Mouse (Mus musculus) heart, embryonic 16.5 days (tissue): ENCODE measurements around the gene Fkbp8. TPM values are rescaled to one million over a fixed set of nuclear protein-coding genes. Genes with fewer than 3 reads are reported as not detected.
A peak's percentile ranks its signal among the peaks of the same experiment; 100 is the strongest.

Source experiments
- ATAC-seq: fragments of 200-750 bp; cut with Nextera tagmentation; replicated peaks from 2 replicates; pipeline ENCODE4 v1.8.0; 2017; ENCODE audit warnings: moderate number of reproducible peaks; ENCODE audit not compliant: insufficient read depth, low FRiP score; ENCODE audit errors: extremely low read depth
- H3K27ac ChIP-seq: fragments of 300-500 bp; sonication (generic); 2 replicates; pipeline ENCODE4 v1.5.1; 2014; ENCODE audit warnings: mild to moderate bottlenecking, low read length, control low read depth, moderate library complexity
- H3K27me3 ChIP-seq: fragments of 300-500 bp; sonication (generic); 2 replicates; pipeline ENCODE4 v1.6.1; 2014; ENCODE audit warnings: low read length, mixed read lengths; ENCODE audit not compliant: control insufficient read depth, insufficient read depth
- H3K36me3 ChIP-seq: fragments of 300-500 bp; sonication (generic); 2 replicates; pipeline ENCODE4 v1.6.1; 2014; ENCODE audit not compliant: control insufficient read depth, insufficient read depth
- H3K4me1 ChIP-seq: fragments of 300-500 bp; sonication (generic); 2 replicates; pipeline ENCODE4 v1.6.1; 2014; ENCODE audit warnings: low read length, mixed read lengths; ENCODE audit not compliant: control insufficient read depth, insufficient read depth
- H3K4me2 ChIP-seq: fragments of 300-500 bp; sonication (generic); 2 replicates; pipeline ENCODE4 v1.6.1; 2014; ENCODE audit warnings: low read depth, mild to moderate bottlenecking, control low read depth, low read length
- H3K4me3 ChIP-seq: fragments of 300-500 bp; sonication (generic); 2 replicates; pipeline ENCODE4 v1.5.1; 2014; ENCODE audit warnings: mild to moderate bottlenecking, control low read depth, low read length
- H3K9ac ChIP-seq: fragments of 300-500 bp; sonication (generic); 2 replicates; pipeline ENCODE4 v1.6.1; 2014; ENCODE audit warnings: low read length, control low read depth
- H3K9me3 ChIP-seq: fragments of 300-500 bp; sonication (generic); replicated peaks from 2 replicates; pipeline ENCODE4 v1.6.1; 2016; ENCODE audit warnings: low read length; ENCODE audit not compliant: control insufficient read depth
- WGBS: fragments of 180-500 bp; shearing (Covaris S2); extraction: QIAGEN DNeasy Blood & Tissue Kit; methylation state at CpG from one replicate; pipeline ENCODE4 v1.1.7; 2014; 5-methylcytosine and 5-hydroxymethylcytosine counted together
- polyA plus RNA-seq: library from polyadenylated mRNA; unstranded; fragments of >200 nt; fragmentation: Nextera tagmentation; extraction: Ambion mirVana; gene quantifications from 2 replicates; pipeline ENCODE4 v1.2.1, GENCODE M21; 2015

The Fkbp8 gene
- polyA plus RNA-seq, 1 experiment from 2014 or later: 273 TPM

GRCm38 (mm10) chr8:70570360-70570759, 42.8 kb downstream of the Fkbp8 start:
- H3K9ac ChIP-seq: no peak overlapping the region
- H3K27me3 ChIP-seq: no peaks in the 10 kb centered on the region
- H3K9me3 ChIP-seq: no peaks in the 10 kb centered on the region
- peaks cover 41% of the 10 kb centered on the region for H3K4me1 ChIP-seq
- no peak overlapping the region for H3K4me3 ChIP-seq
- no peak for ATAC-seq
- H3K27ac ChIP-seq: peak overlapping the region; percentile 79
- H3K4me2 ChIP-seq: no peak overlapping the region
- H3K36me3 ChIP-seq: peaks cover 11% of the 10 kb centered on the region; the same call in 1 of the 2 replicates

- ATAC-seq: peak; percentile 68
- Histone ChIP-seq H3K4me3 (no peak overlapping the region), H3K9me3 (no peaks in the 10 kb centered on the region), H3K36me3 (peaks cover 12% of the 10 kb centered on the region; the same call in 1 of the 2 replicates), H3K4me1 (peaks cover 35% of the 10 kb centered on the region), H3K27ac (peak overlapping the region; percentile 79), H3K9ac (peak overlapping the region; percentile 58; the same call in 1 of the 2 replicates), H3K4me2 (no peak overlapping the region), H3K27me3 (no peaks in the 10 kb centered on the region)
- whole genome bisulfite sequencing: 45% methylated on average over 6 of the region's 6 CpGs
Observed at GRCm38 (mm10) chr8:70570990-70571389, 43.5 kb downstream of the Fkbp8 start.

DNA sequence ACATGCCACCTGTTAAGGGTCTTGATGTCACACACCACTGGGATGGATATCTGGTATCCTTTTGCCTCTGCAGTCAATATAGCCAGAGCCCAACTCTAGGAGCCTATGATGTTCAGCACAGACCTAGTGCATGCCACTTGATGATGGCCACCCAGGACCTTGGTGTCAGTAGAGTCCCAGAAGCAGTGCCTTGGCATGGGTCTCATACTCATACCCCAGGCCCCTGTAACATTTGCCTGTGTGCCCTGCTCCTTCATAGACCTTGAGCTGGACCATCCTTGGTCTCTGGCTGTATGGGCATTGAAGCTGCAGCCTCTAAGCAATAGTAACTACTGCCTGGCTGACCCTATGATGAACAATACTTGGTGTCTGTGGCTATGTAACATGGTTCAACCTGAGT, 46.8 kb downstream of the Fkbp8 start:
- H3K36me3 ChIP-seq: peaks cover 16% of the 10 kb centered on the region
- H3K4me2 ChIP-seq: no peak overlapping the region
- peaks cover 32% of the 10 kb centered on the region for H3K4me1 ChIP-seq
- no peak overlapping the region for H3K9ac ChIP-seq
- H3K4me3 ChIP-seq: no peak overlapping the region
- H3K27ac ChIP-seq: peak overlapping the region; percentile 21; the same call in 1 of the 2 replicates
- no peak for ATAC-seq
- no peaks in the 10 kb centered on the region for H3K27me3 ChIP-seq
- no peaks in the 10 kb centered on the region for H3K9me3 ChIP-seq

DNA sequence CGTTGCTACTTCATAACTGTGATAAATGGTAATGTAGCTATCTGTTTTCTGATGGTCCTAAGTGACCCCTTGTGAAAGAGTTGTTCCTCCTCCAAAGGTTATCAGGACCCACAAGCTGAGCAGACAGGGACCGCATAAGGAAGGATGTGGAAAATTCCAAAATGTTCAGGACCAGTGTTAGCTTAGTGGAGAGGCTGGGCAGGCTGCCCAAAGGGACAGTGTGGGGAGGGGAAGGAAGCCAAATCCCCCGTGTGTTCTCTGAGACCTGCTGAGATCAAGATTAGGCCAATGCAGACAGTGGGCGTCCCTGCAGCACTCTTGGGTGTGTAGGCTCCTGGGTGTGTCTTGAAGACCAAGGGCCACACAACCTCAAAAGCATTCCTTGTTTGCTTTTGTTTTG, 47.4 kb downstream of the Fkbp8 start:
- 40% methylated on average over 4 of the region's 4 CpGs for WGBS
- peaks cover 29% of the 10 kb centered on the region for H3K4me1 ChIP-seq
- peaks cover 17% of the 10 kb centered on the region for H3K36me3 ChIP-seq
- H3K27me3 ChIP-seq: no peaks in the 10 kb centered on the region
- H3K4me3 ChIP-seq: no peak overlapping the region
- H3K9ac ChIP-seq: no peak overlapping the region
- H3K4me2 ChIP-seq: no peak overlapping the region
- peak overlapping the region; percentile 23 for H3K27ac ChIP-seq
- no peaks in the 10 kb centered on the region for H3K9me3 ChIP-seq
- 0 out of 2 replicates have a peak, but pooled peaks have one; percentile 50 for ATAC-seq

DNA sequence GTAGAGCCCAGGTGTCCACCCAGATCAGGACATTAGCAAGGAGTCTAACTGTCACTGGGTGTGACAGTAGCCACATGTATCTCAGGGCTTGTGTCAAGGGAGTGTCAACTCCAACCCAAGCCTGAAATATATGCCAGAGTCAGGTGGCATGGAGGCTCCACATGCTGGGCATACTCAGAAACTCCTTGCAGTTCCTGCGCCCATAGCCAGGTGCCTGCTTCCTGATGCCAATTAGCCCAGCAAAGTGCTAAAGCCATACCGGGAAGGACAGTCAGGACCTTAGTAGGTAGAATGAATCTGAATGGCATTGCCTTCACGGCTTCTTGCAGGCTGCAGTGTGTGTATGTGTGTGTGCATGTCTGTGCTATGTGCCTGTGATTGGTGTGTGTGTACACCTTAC, 49.7 kb downstream of the Fkbp8 start:
- no peak overlapping the region for H3K9ac ChIP-seq
- H3K9me3 ChIP-seq: no peaks in the 10 kb centered on the region
- no peak for ATAC-seq
- H3K36me3 ChIP-seq: peaks cover 26% of the 10 kb centered on the region
- 90% methylated on average over 3 of the region's 3 CpGs for WGBS
- peaks cover 12% of the 10 kb centered on the region for H3K4me1 ChIP-seq
- no peaks in the 10 kb centered on the region for H3K27me3 ChIP-seq
- H3K4me3 ChIP-seq: no peak overlapping the region
- no peak overlapping the region for H3K4me2 ChIP-seq
- H3K27ac ChIP-seq: no peak overlapping the region

DNA sequence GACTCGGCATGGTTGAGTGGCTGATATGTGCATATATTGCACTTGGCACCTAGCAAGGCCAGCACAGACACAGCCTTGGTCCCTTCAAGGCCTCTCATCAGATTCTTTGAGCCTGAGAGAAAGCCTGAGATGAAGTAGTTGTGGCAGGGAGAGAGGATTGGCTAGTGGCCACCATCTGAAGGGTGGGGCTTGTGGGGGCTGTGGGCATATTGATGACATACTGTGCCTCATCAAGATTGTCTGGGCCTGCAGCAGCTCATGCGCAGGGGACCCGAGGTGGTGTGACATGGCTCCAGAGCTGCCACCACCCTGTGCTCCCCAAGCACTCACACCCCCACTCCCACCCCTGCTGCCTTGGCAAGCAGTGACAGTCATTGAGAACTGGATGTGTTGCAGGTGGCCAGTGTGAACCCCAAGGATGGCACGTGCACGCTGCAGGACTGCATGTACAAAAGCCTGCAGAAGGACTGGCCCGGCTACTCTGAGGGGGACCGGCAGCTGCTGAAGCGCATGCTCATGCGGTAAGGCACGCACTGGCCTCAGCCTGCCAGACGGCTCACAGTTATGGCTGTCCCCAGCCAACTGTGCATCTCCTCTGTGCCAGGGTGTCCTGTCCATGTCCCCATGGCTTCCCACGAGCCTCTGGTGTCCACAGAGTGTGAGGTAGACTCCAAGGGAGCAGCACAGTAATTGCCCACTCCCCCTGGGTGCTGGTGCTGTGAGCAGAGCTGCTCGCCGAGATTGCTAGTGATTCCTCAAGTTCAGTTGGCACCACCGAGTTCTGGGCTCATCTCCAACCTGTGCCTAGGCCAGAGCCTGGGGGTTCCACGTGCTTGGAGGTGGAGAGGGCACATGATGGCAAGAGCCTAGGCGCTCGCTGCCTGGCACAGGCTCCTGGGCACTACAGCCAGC, 56.2 kb downstream of the Fkbp8 start:
- no peak overlapping the region for H3K4me3 ChIP-seq
- no peak for ATAC-seq
- H3K36me3 ChIP-seq: peaks cover 30% of the 10 kb centered on the region
- H3K27ac ChIP-seq: no peak overlapping the region
- WGBS: 87% methylated on average over 18 of the region's 18 CpGs
- H3K9me3 ChIP-seq: no peaks in the 10 kb centered on the region
- H3K27me3 ChIP-seq: no peaks in the 10 kb centered on the region
- H3K9ac ChIP-seq: no peak overlapping the region
- H3K4me1 ChIP-seq: peaks cover 3% of the 10 kb centered on the region; the same call in 1 of the 2 replicates
- no peak overlapping the region for H3K4me2 ChIP-seq

DNA sequence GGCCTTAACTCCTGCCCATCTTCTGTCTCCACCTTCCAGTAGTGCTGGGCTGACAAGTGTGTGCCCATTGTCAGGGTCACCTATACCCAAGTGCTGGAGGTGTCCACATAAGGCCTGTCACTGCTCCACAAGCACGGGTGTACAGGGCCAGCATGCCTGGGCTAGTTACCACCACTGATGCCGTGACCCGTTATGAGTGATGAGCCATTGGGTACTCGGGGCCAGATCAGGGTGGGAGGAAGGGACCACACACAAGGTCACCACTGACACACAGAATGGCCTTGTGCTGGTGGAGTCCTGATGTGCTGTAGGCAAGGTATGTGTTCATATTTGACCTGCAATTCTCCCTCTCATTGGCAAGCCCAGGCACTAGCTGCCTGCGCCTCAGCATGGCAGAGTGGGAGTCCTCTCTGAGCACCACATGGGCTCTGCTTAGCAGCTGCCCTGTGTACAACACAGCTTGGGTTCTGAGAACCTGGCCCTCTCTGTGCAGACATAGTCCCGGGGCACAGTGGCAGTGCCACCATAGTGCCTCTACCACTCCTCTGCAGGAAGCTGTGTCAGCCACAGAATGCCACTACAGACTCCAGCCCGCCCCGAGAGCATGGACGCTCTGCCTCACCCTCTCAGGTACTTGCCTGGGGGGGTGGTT, 57.2 kb downstream of the Fkbp8 start:
- Histone ChIP-seq H3K4me3 (no peak overlapping the region), H3K27me3 (no peaks in the 10 kb centered on the region), H3K4me2 (no peak overlapping the region), H3K4me1 (peaks cover 3% of the 10 kb centered on the region; the same call in 1 of the 2 replicates), H3K9me3 (no peaks in the 10 kb centered on the region), H3K36me3 (peaks cover 28% of the 10 kb centered on the region), H3K9ac (no peak overlapping the region), H3K27ac (no peak overlapping the region)
- no peak for ATAC-seq
- 87% methylated on average over 9 of the region's 9 CpGs for WGBS
